Mouse (Mus musculus): Measurements from ENCODE around the gene Abtb2. TPM values are rescaled to one million over a fixed set of nuclear protein-coding genes. Genes with fewer than 3 reads are reported as not detected.

Gene Abtb2
- total and polyA plus RNA-seq, 3 experiments: 0.12 to 0.13 TPM; not detected in 1

GRCm38 (mm10) chr2:103615028-103615427 is 48.9 kb downstream of the Abtb2 start:
- Histone ChIP-seq H3K79me2 (ENCODE audit: control insufficient read depth, insufficient read depth, low read length, poor library complexity) (no peaks in the 10 kb centered on the region), H3K36me3 (ENCODE audit: control insufficient read depth in 1 of 2, insufficient read depth in 2 of 2, low read length in 2 of 2) (no peaks in the 10 kb centered on the region)
- no peak for TF ChIP-seq MAFK (IDR thresholded peaks at IDR 0.05; ENCODE audit: borderline replicate concordance, low read depth, low read length)
- TF ChIP-seq SIN3A (IDR thresholded peaks at IDR 0.05; ENCODE audit: low read length): no peak
- TF ChIP-seq GABPA (IDR thresholded peaks at IDR 0.05; ENCODE audit: low read depth, low read length): no peak
- TF ChIP-seq ZMIZ1 (IDR thresholded peaks at IDR 0.05; ENCODE audit: low read depth, low read length): no peak
- no peak for TF ChIP-seq HCFC1 (IDR thresholded peaks at IDR 0.05; ENCODE audit: low read depth, low read length)
- no peak for TF ChIP-seq ETS1 (IDR thresholded peaks at IDR 0.05; ENCODE audit: low read depth, low read length)

GRCm38 (mm10) chr2:103618407-103618806 is 52.3 kb downstream of the Abtb2 start:
- no peak for DNase-seq (ENCODE audit: low read depth, low spot score)

More at GRCm38 (mm10) chr2:103615028-103615427, 48.9 kb downstream of the Abtb2 start:
- no peaks in the 10 kb centered on the region for H3K4me1 ChIP-seq (ENCODE audit: control insufficient read depth in 1 of 2, insufficient read depth in 2 of 2, low read length in 2 of 2)
- no peaks in the 10 kb centered on the region for H3K9me3 ChIP-seq (replicated peaks; ENCODE audit: insufficient read depth, low read length)
- H3K27me3 ChIP-seq (ENCODE audit: control insufficient read depth in 1 of 2, insufficient read depth in 2 of 2, low read length in 2 of 2): peaks cover 7 to 11% of the 10 kb centered on the region in 2 experiments
- H3K9ac ChIP-seq (ENCODE audit: control insufficient read depth, low read depth, low read length, poor library complexity, severe bottlenecking): no peak overlapping the region
- no peak overlapping the region for H3K27ac ChIP-seq (ENCODE audit: control insufficient read depth, low read depth, low read length)
- H3K4me3 ChIP-seq (ENCODE audit: control insufficient read depth in 1 of 2, insufficient read depth in 1 of 2, low read depth in 2 of 2, low read length in 2 of 2): no peak overlapping the region
- DNase-seq (ENCODE audit: low read depth, low spot score): no peak

GRCm38 (mm10) chr2:103622950-103623349 is 56.8 kb downstream of the Abtb2 start:
- H3K4me3 ChIP-seq (ENCODE audit: control insufficient read depth in 1 of 2, insufficient read depth in 1 of 2, low read depth in 2 of 2, low read length in 2 of 2): no peak overlapping the region
- no peak overlapping the region for H3K27ac ChIP-seq (ENCODE audit: control insufficient read depth, low read depth, low read length)
- H3K9ac ChIP-seq (ENCODE audit: control insufficient read depth, low read depth, low read length, poor library complexity, severe bottlenecking): no peak overlapping the region
- TF ChIP-seq GABPA (IDR thresholded peaks at IDR 0.05; ENCODE audit: low read depth, low read length) (no peak), BHLHE40 (IDR thresholded peaks at IDR 0.05; ENCODE audit: borderline replicate concordance, low read depth, low read length) (no peak), ZMIZ1 (IDR thresholded peaks at IDR 0.05; ENCODE audit: low read depth, low read length) (no peak), MAX (IDR thresholded peaks at IDR 0.05; ENCODE audit: low read length) (no peak), HCFC1 (IDR thresholded peaks at IDR 0.05; ENCODE audit: low read depth, low read length) (no peak), UBTF (IDR thresholded peaks at IDR 0.05; ENCODE audit: borderline replicate concordance, insufficient read depth, low read depth, low read length) (no peak), NRF1 (IDR thresholded peaks at IDR 0.05; ENCODE audit: insufficient read depth, low read depth, low read length, poor library complexity, severe bottlenecking) (no peak), POLR2A (IDR thresholded peaks at IDR 0.05; ENCODE audit: control insufficient read depth in 1 of 2, insufficient read depth in 1 of 2, low read depth in 1 of 2, low read length in 2 of 2, poor library complexity in 1 of 2) (no peak), MXI1 (IDR thresholded peaks at IDR 0.05; ENCODE audit: low read depth, low read length) (no peak), KAT2A (conservative IDR thresholded peaks at IDR 0.05; ENCODE audit: low read depth, low read length) (no peak), NELFE (IDR thresholded peaks at IDR 0.05; ENCODE audit: low read depth, low read length) (no peak), USF2 (IDR thresholded peaks at IDR 0.05; ENCODE audit: borderline replicate concordance in 1 of 2, insufficient read depth in 1 of 2, low read depth in 1 of 2, low read length in 2 of 2) (no peak), ZC3H11A (IDR thresholded peaks at IDR 0.05; ENCODE audit: low read depth, low read length) (no peak), MYC (IDR thresholded peaks at IDR 0.05; ENCODE audit: low read depth, low read length) (no peak), ETS1 (IDR thresholded peaks at IDR 0.05; ENCODE audit: low read depth, low read length) (no peak), USF1 (IDR thresholded peaks at IDR 0.05; ENCODE audit: low read depth, low read length) (no peak), EP300 (IDR thresholded peaks at IDR 0.05; ENCODE audit: low read depth in 1 of 2, low read length in 2 of 2) (no peak), ZNF384 (IDR thresholded peaks at IDR 0.05; ENCODE audit: low read depth, low read length) (no peak)
- peaks cover 0 to 3% of the 10 kb centered on the region in 2 experiments; a peak in 2 of 4 replicates for H3K36me3 ChIP-seq (ENCODE audit: control insufficient read depth in 1 of 2, insufficient read depth in 2 of 2, low read length in 2 of 2)
- no peak for DNase-seq (ENCODE audit: low read depth, low spot score)
- no peaks in the 10 kb centered on the region for H3K9me3 ChIP-seq (replicated peaks; ENCODE audit: insufficient read depth, low read length)
- H3K79me2 ChIP-seq (ENCODE audit: control insufficient read depth, insufficient read depth, low read length, poor library complexity): no peaks in the 10 kb centered on the region
- H3K27me3 ChIP-seq (ENCODE audit: control insufficient read depth in 1 of 2, insufficient read depth in 2 of 2, low read length in 2 of 2): peaks cover 4 to 13% of the 10 kb centered on the region in 2 experiments; a peak in 2 of 4 replicates
- H3K4me1 ChIP-seq (ENCODE audit: control insufficient read depth in 1 of 2, insufficient read depth in 2 of 2, low read length in 2 of 2): no peaks in the 10 kb centered on the region

More at GRCm38 (mm10) chr2:103618407-103618806, 52.3 kb downstream of the Abtb2 start:
- Histone ChIP-seq H3K4me1 (ENCODE audit: control insufficient read depth in 1 of 2, insufficient read depth in 2 of 2, low read length in 2 of 2) (no peaks in the 10 kb centered on the region), H3K27ac (ENCODE audit: control insufficient read depth, low read depth, low read length) (no peak overlapping the region), H3K4me3 (ENCODE audit: control insufficient read depth in 1 of 2, insufficient read depth in 1 of 2, low read depth in 2 of 2, low read length in 2 of 2) (no peak overlapping the region), H3K9ac (ENCODE audit: control insufficient read depth, low read depth, low read length, poor library complexity, severe bottlenecking) (no peak overlapping the region), H3K79me2 (ENCODE audit: control insufficient read depth, insufficient read depth, low read length, poor library complexity) (no peaks in the 10 kb centered on the region), H3K27me3 (ENCODE audit: control insufficient read depth in 1 of 2, insufficient read depth in 2 of 2, low read length in 2 of 2) (peaks cover 6 to 10% of the 10 kb centered on the region in 2 experiments), H3K36me3 (ENCODE audit: control insufficient read depth in 1 of 2, insufficient read depth in 2 of 2, low read length in 2 of 2) (no peaks in the 10 kb centered on the region), H3K9me3 (replicated peaks; ENCODE audit: insufficient read depth, low read length) (no peaks in the 10 kb centered on the region)
- no peak for TF ChIP-seq KAT2A (conservative IDR thresholded peaks at IDR 0.05; ENCODE audit: low read depth, low read length)
- TF ChIP-seq TBP (IDR thresholded peaks at IDR 0.05; ENCODE audit: low read depth, low read length): no peak
- no peak for TF ChIP-seq MAZ (IDR thresholded peaks at IDR 0.05; ENCODE audit: low read depth, low read length)
- no peak for TF ChIP-seq CHD1 (IDR thresholded peaks at IDR 0.05; ENCODE audit: low read depth, low read length)
- no peak for TF ChIP-seq POLR2AphosphoS5 (IDR thresholded peaks at IDR 0.05; ENCODE audit: borderline replicate concordance, low read depth, low read length)
- no peak for TF ChIP-seq BHLHE40 (IDR thresholded peaks at IDR 0.05; ENCODE audit: borderline replicate concordance, low read depth, low read length)
- no peak for TF ChIP-seq ZNF384 (IDR thresholded peaks at IDR 0.05; ENCODE audit: low read depth, low read length)
- no peak for TF ChIP-seq GABPA (IDR thresholded peaks at IDR 0.05; ENCODE audit: low read depth, low read length)

All from MEL (cell line).